Mouse (Mus musculus): ENCODE measurements around the gene Hunk. TPM values are rescaled to one million over a fixed set of nuclear protein-coding genes. Genes with fewer than 3 reads are reported as not detected.

The Hunk gene
- polyA plus RNA-seq, 1 experiment from 2014 or later: 7.1 TPM

DNA sequence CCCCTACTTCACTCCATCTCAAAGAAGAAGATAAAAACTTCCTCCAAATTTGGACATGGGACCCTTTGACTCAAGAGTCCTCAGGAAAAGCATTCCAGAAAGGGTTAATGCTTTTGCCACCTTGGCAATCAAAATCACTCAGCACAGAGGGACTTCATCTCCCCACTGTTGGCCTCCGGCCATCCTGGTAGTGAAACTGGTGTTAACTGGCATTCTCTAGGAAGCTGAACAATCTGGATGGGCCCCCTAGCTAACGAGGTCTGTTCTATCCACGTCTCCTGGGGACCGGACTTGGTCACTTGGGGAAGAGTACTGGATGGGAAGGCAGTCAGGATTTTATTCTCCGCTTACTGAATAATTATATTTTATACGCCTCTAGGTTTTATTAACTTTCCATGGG, 57.2 kb downstream of the Hunk start:
- WGBS: 48% methylated on average over 6 of the region's 6 CpGs
- H3K27ac ChIP-seq (replicated peaks): no peak overlapping the region

DNA sequence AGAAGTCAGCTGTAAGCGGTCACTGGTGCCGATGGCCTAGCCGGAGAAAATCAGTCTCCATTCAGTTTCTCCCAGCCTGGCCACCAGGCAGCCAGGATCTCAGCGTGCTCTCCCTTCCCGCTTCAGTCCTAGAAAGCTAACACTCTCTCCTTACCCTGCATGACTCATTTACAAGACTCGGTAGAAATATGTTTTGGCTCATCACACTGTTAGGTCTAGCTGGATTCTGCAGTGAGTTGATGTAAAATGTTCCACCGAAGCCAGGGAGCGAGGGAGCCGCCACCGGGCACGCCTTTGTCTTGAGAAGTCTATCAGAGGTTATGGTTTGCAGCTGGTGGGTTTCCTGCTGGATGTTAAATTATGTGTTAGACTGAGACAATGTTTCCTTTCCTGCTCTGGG, 67.4 kb downstream of the Hunk start:
- Histone ChIP-seq H3K9me3 (no peaks in the 10 kb centered on the region), H3K9ac (no peak overlapping the region), H3K27me3 (no peaks in the 10 kb centered on the region), H3K4me3 (no peak overlapping the region), H3K27ac (replicated peaks) (no peak overlapping the region), H3K4me2 (no peak overlapping the region), H3K4me1 (replicated peaks) (peaks cover 16% of the 10 kb centered on the region), H3K36me3 (peaks cover 4% of the 10 kb centered on the region; the same call in 1 of the 2 replicates)
- no peak for ATAC-seq (ENCODE audit: low FRiP score, low read depth)
- WGBS: 76% methylated on average over 11 of the region's 11 CpGs

More for the DNA sequence above, 57.2 kb downstream of the Hunk start:
- Histone ChIP-seq H3K4me1 (replicated peaks) (no peaks in the 10 kb centered on the region), H3K4me2 (no peak overlapping the region), H3K27me3 (no peaks in the 10 kb centered on the region), H3K36me3 (no peaks in the 10 kb centered on the region), H3K4me3 (no peak overlapping the region), H3K9ac (no peak overlapping the region), H3K9me3 (no peaks in the 10 kb centered on the region)
- ATAC-seq (ENCODE audit: low FRiP score, low read depth): no peak

DNA sequence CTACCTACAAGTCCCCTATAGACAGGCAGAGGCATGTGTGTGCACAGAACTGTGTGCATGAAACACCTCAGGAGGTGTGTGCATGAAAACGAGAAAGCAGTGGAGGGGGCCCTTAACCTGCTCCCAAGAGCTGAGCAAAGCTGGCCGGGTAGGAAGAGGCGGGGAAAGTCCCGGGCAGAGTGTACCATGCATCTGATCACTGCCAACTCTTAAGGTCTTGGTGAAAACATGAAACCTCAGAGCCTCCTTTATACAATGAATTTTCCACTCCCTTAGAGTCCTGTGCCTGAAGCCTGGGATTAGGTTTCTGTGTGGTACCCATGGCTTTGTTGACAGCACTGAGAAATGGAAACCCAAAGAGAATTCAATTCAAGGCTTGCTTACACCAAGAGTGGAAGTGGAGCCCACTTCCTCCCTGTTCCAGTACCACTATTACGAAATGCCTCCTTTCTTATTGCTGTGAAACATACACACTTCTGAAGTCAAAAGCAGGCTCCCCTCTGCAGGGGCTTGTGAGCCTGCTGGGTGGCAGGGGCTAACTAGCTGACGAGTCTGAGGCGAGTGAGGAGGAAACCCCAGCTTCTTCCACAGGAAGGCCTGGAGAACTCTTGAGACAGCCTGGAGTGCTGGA, 70.8 kb downstream of the Hunk start:
- Histone ChIP-seq H3K4me3 (no peak overlapping the region), H3K27me3 (no peaks in the 10 kb centered on the region)
- WGBS: 82% methylated on average over 7 of the region's 7 CpGs

DNA sequence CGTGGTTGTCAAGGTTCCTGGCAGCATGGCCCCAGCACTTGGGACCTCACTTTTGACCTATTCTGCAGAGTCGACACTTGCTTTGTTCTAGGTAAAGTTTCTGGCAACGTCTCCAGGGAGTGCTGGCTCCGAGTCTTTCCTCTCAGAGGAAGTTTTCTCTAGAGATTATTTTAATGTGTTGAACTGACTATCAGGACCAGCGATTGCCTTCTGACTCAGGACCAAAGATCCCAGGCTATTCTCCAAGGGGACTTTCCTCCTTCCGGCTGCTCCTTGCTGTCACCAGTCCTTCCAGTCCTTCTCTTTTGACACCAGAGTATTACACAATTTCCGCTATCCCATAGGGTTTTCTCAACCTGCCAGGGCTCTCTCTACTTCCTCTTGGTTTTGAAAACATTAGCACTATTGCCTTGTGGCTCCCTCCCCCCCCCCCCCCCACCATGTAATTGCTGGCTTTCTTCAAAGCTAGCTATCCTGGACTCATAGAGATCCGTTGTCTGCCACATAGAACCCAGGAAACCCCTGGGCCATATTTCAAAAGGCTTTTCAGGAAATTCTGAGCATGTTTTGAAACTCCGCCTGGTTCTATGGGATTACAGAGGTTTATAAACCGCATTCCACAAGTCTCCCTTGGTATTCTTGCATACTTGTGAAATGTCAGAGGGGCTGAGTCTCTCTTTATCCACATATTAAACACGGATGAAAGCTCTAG, 73.2 kb downstream of the Hunk start:
- H3K4me3 ChIP-seq: no peak overlapping the region
- ATAC-seq (ENCODE audit: low FRiP score, low read depth): no peak; the same call in 1 of the 2 replicates
- H3K9ac ChIP-seq: no peak overlapping the region
- H3K36me3 ChIP-seq: peaks cover 4% of the 10 kb centered on the region; the same call in 1 of the 2 replicates
- H3K27ac ChIP-seq (replicated peaks): peak overlapping the region; percentile 60
- H3K4me2 ChIP-seq: no peak overlapping the region
- no peaks in the 10 kb centered on the region for H3K9me3 ChIP-seq
- WGBS: 27% methylated on average over 11 of the region's 11 CpGs
- H3K4me1 ChIP-seq (replicated peaks): peaks cover 10% of the 10 kb centered on the region; the same call in 1 of the 2 replicates
- no peaks in the 10 kb centered on the region for H3K27me3 ChIP-seq

More for the DNA sequence above, 70.8 kb downstream of the Hunk start:
- H3K9ac ChIP-seq: no peak overlapping the region
- peaks cover 4% of the 10 kb centered on the region; the same call in 1 of the 2 replicates for H3K36me3 ChIP-seq
- H3K27ac ChIP-seq (replicated peaks): no peak overlapping the region
- no peaks in the 10 kb centered on the region for H3K9me3 ChIP-seq
- ATAC-seq (ENCODE audit: low FRiP score, low read depth): no peak
- H3K4me1 ChIP-seq (replicated peaks): peaks cover 10% of the 10 kb centered on the region
- H3K4me2 ChIP-seq: no peak overlapping the region

DNA sequence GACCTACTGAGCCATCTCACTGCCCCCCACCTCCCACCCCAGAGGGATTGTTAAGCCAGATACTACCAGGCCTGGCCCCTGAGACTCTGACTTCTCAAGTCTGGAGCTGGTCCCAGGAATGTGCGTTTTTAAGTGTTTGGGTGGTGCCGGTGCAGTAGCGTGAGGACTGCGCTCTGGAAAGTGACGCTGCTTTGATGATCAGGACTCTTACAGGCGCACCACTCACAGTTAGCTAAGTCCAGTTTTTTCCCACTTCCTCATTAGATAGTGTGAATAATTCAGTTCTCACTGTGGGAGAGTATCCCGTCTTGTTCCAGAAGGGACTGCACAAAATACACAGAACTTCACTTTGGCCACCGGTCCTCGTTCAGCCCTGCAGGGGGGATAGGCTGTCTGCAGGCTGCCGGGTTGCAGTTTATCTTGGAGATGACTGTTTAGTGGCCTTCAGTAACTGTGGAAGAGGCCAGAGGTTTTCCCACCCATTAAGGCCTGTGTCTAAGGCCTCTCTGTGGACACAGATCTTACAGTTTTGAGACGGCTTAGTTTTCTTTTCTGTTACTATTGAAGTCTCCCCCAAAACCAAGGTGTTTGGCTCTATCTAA, 75.6 kb downstream of the Hunk start:
- Histone ChIP-seq H3K4me1 (replicated peaks) (peaks cover 10% of the 10 kb centered on the region; the same call in 1 of the 2 replicates), H3K27me3 (no peaks in the 10 kb centered on the region), H3K4me3 (no peak overlapping the region), H3K9ac (no peak overlapping the region), H3K36me3 (peaks cover 5% of the 10 kb centered on the region), H3K27ac (replicated peaks) (no peak overlapping the region), H3K4me2 (no peak overlapping the region), H3K9me3 (peaks cover 3% of the 10 kb centered on the region; the same call in 1 of the 2 replicates)
- WGBS: 61% methylated on average over 11 of the region's 11 CpGs
- no peak for ATAC-seq (ENCODE audit: low FRiP score, low read depth)

DNA sequence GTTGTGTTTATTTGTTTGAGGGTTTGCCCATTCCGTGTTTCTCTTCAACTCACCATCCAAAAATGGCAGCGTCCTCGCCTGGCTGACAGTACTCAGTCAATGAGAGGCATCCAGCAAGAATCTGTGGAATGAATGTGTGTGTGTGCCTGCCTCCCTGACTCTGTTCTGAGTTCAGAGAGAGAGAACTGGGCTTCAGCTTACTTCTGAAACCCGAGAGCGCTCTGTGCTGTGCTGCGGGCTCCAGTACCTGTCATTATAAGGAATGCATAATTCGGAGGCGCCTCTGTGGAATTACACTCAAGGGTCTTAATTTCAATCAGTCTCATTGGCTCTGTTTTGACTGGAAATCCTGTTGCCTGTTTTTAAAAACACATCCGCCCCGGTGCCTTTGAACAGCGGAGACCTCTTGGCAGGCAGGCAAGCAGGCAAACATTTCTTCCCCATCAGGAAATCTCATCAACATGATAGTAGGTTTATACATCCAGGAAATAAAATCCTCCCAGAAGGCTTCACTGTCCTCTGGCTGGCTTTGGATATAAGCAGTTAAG, 77.0 kb downstream of the Hunk start:
- Histone ChIP-seq H3K4me2 (no peak overlapping the region), H3K27ac (replicated peaks) (0 out of 2 replicates have a peak overlapping the region, but pooled peaks have one; percentile 11), H3K9ac (no peak overlapping the region), H3K4me3 (no peak overlapping the region), H3K27me3 (no peaks in the 10 kb centered on the region), H3K4me1 (replicated peaks) (peaks cover 10% of the 10 kb centered on the region; the same call in 1 of the 2 replicates), H3K9me3 (peaks cover 3% of the 10 kb centered on the region; the same call in 1 of the 2 replicates), H3K36me3 (peaks cover 8% of the 10 kb centered on the region)
- 73% methylated on average over 11 of the region's 11 CpGs for WGBS
- ATAC-seq (ENCODE audit: low FRiP score, low read depth): no peak

DNA sequence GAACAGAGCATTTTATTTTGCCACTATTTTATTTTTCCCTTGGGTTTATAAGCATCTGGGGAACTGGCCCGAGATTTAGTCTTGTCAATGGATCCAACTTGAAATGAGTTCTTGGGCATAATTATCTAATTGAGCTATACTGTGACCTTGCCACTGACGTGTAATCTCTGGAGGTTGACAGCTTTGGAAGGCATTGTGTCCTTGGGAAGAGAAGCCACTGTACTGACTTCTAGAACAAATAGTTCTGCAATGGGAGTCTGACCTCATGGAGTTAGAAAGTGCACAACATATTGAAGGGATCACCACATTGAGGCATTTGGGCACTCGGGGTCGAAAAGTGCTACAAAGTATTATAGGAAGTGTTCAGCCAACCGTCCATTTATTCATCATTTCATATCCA, 79.3 kb downstream of the Hunk start:
- Histone ChIP-seq H3K4me2 (no peak overlapping the region), H3K9me3 (peaks cover 3% of the 10 kb centered on the region; the same call in 1 of the 2 replicates), H3K36me3 (peaks cover 10% of the 10 kb centered on the region), H3K4me1 (replicated peaks) (peaks cover 10% of the 10 kb centered on the region; the same call in 1 of the 2 replicates), H3K27ac (replicated peaks) (no peak overlapping the region), H3K27me3 (no peaks in the 10 kb centered on the region), H3K4me3 (no peak overlapping the region), H3K9ac (no peak overlapping the region)
- ATAC-seq (ENCODE audit: low FRiP score, low read depth): no peak
- WGBS: 87% methylated on average over 5 of the region's 5 CpGs

DNA sequence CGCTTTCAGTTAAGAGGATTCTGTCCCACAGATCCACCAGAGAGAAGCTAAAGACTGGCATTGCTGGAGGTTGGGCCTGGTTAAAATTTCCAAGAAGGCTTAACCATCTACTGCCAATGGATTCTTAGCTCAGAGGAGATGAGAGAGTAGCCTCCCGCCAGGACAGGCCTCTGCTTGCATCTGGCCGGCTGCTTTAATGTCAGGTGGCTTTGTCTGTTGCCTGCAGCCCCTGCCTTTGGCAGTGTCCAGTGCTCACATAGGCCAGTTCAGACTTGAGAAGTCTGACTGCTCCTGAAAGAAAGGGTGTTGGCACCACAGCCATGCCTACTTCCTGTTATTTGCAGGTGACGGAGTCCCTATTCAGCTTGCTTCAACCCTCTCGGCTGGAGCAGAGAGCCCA, 82.5 kb downstream of the Hunk start:
- H3K9me3 ChIP-seq: peaks cover 3% of the 10 kb centered on the region; the same call in 1 of the 2 replicates
- no peak overlapping the region for H3K9ac ChIP-seq
- H3K4me1 ChIP-seq (replicated peaks): no peaks in the 10 kb centered on the region
- no peak overlapping the region for H3K27ac ChIP-seq (replicated peaks)
- H3K36me3 ChIP-seq: peaks cover 13% of the 10 kb centered on the region
- H3K4me3 ChIP-seq: no peak overlapping the region
- 96% methylated on average over 5 of the region's 5 CpGs for WGBS
- no peak overlapping the region for H3K4me2 ChIP-seq
- no peaks in the 10 kb centered on the region for H3K27me3 ChIP-seq
- ATAC-seq (ENCODE audit: low FRiP score, low read depth): no peak

DNA sequence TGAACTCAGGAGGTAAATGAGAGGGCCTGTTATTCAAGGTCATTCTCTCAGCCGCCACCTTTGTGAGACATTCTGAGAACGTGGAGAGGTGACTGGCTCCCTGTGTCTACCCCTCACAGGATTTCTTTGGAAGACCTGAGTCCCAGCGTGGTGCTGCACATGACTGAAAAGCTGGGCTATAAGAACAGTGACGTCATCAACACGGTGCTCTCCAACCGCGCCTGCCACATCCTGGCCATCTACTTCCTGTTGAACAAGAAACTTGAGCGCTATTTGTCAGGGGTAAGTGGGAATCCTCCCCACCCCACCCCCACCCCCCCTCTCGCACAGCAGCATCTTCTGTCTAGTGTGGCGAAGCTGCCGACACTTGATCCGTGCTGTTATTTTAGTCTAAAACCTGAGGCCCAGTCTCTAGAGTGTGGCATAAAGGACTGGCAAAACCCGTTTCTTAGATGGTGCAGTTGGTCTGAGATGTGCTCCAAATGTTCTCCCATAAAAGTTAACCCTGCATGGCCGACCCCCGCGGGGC, 90.0 kb downstream of the Hunk start:
- H3K9ac ChIP-seq: no peak overlapping the region
- ATAC-seq (ENCODE audit: low FRiP score, low read depth): no peak
- WGBS: 94% methylated on average over 16 of the region's 16 CpGs
- no peaks in the 10 kb centered on the region for H3K9me3 ChIP-seq
- no peak overlapping the region for H3K4me2 ChIP-seq
- no peak overlapping the region for H3K4me3 ChIP-seq
- H3K36me3 ChIP-seq: peaks cover 28% of the 10 kb centered on the region
- no peaks in the 10 kb centered on the region for H3K27me3 ChIP-seq
- no peaks in the 10 kb centered on the region for H3K4me1 ChIP-seq (replicated peaks)
- no peak overlapping the region for H3K27ac ChIP-seq (replicated peaks)

DNA sequence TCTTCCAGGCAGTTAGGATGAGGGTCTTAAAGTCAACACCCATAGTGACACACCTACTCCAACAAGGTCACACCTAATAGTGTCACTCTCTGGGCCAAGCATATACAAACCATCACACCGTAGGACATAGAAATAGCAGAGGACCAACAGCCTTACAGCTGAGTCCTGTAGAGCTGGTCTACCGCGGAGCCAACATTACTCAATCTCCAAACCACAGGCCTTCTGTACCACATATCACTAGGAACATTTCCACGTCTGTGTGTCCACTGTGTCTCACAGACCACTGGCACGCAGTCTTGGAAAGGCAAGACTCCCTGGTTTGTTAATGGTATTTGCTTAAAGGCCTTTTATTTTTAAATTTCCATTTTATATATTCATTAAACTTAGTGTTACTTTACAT, 95.8 kb downstream of the Hunk start:
- Histone ChIP-seq H3K9ac (no peak overlapping the region), H3K9me3 (no peaks in the 10 kb centered on the region), H3K4me1 (replicated peaks) (no peaks in the 10 kb centered on the region), H3K4me2 (no peak overlapping the region), H3K27ac (replicated peaks) (no peak overlapping the region), H3K36me3 (peaks cover 32% of the 10 kb centered on the region), H3K4me3 (no peak overlapping the region), H3K27me3 (no peaks in the 10 kb centered on the region)
- WGBS: 92% methylated on average over 5 of the region's 5 CpGs
- ATAC-seq (ENCODE audit: low FRiP score, low read depth): no peak

DNA sequence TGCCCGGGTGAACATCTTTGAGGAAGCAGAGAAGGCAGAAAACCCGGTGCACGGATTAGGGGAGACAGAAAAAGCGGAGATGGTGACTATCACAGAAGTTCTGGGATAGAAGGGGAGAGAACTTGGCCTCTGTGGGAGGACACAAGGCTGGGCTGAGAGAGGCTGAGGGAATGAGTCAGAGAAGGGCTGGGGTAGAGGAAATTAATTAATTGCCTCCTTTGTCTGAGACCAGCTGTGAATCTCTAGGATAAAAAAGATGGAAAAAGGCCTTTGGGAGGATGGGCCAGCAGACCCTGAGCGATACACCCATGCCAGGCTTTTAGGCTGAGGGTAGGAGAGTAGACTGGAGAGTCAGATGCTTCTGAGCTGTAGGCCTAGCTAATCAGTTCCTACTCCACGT, 97.5 kb downstream of the Hunk start:
- Histone ChIP-seq H3K27me3 (no peaks in the 10 kb centered on the region), H3K9ac (no peak overlapping the region), H3K36me3 (peaks cover 24% of the 10 kb centered on the region), H3K27ac (replicated peaks) (no peak overlapping the region), H3K4me2 (no peak overlapping the region), H3K4me3 (no peak overlapping the region), H3K4me1 (replicated peaks) (no peaks in the 10 kb centered on the region), H3K9me3 (no peaks in the 10 kb centered on the region)
- WGBS: 75% methylated on average over 6 of the region's 6 CpGs
- no peak for ATAC-seq (ENCODE audit: low FRiP score, low read depth)

DNA sequence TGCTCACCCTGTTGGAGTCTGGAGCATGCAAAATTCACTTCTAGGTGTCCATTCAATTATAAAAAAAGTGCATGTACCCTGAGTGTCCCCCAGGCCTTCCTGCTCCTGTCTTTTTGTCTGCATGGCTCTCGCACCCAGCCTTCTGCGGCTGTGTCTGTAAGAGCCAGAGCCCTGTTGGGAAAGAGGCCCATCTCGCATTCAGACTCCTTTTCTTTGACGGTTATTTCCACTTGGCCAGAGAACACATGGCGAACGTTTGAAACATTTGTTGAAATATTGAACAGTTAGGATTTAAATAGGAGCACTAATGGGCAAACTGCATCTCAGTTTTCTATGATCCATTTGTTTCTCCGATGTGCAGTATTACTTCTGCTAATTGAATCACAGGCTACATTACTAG, 99.3 kb downstream of the Hunk start:
- Histone ChIP-seq H3K36me3 (peaks cover 24% of the 10 kb centered on the region), H3K9me3 (no peaks in the 10 kb centered on the region), H3K4me3 (no peak overlapping the region), H3K27ac (replicated peaks) (no peak overlapping the region), H3K9ac (no peak overlapping the region), H3K27me3 (no peaks in the 10 kb centered on the region), H3K4me2 (no peak overlapping the region), H3K4me1 (replicated peaks) (peaks cover 4% of the 10 kb centered on the region; the same call in 1 of the 2 replicates)
- no peak for ATAC-seq (ENCODE audit: low FRiP score, low read depth)
- 73% methylated on average over 7 of the region's 7 CpGs for WGBS
